Mouse (Mus musculus): ENCODE measurements around the gene Ccdc186.

Gene Ccdc186

DNA sequence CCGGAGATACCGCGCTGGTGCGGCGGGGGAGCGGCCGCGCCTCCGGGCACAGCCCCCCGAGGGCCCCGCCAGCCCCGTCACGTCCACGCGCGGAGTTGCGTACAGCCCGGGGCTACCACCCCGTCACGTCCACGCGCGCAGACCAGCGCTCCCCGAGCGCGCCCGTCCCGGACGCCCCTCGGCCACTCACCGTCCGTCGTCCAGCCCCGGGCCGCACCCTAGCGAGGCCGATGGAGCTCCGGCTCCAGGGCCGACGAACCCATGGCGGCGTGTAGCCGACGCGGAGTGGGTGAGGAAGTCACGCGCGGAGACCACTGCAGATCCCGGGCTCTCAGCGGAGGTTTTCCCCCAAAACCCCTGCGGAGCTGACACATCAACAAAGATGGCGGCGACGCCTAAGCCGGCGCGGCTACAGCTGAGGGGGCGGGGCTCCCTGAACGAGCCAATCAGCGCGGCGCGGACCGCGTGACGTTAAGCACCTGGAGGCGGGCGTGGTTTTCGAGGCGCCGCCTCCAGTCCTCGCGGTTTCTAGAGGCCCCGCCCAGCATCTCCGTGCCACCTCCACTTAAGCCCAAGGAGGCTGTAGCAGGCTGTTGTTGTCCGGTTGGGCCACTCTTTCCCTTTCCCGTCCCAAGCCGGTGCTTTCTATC lies at the start of gene Ccdc186:
Ccdc186 (minus strand) TSS at position 393 of the 650 bp plus-strand sequence.
- DNase-seq (ENCODE audit: low spot score): peak; percentile 93

DNA sequence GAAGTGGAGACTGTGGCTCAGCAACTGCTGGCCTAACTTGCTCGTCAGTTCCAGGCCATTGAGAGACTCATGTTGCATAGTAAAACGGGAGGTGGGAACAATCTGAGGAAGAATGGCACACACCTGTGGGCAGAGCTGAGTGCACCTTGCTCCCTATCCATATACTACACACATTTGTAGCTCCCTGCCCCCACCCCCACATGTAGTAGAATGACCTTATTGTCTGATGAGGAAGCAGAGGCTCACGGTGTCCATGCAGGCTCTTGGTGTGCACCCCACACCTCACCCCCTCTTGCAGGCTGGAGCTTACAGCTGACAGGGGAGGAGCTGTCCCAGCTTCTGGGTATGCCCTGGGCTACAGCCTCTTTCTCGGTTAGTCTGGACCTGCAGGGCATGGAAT lies 45.7 kb upstream of the Ccdc186 start:
- DNase-seq (ENCODE audit: low spot score): no peak

DNA sequence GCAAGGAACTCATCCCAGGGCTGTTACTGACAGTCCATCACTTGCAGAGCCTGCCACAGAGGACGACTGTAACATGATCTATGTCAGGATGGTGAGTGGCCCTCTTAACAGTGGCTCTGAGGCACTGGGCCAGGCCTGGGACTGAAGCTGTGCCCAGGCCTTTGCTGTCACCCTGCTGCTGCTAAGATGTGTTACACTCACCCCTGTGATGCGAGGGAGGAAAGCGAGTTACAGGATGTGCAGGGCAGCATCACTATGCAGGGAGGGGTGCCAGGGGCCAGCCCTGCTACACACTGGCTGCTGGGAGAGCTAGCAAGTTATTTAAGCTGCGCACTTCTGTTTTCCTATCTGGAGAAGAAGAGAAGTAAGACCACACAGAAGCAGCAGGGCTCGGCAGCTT lies 34.5 kb upstream of the Ccdc186 start:
- DNase-seq (ENCODE audit: low spot score): no peak

DNA sequence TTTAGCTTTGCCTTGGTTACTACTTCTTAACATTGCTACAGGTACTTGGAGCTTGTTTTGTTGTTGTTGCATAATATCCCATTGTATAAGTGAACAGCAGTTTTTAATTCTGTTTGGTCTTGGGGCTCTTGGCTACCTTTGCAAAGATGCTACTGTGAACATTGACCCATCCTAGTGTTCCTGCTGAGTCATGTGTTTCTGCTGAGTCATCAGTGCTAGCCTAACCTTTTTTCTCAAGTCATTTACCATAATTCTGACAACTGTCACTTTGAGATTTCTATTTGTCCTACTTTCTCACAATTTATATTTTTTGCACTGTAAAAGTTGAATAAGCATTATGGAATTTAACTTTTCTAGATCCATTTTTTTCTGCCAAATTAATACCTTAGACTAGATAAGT lies 30.6 kb upstream of the Ccdc186 start:
- DNase-seq (ENCODE audit: low spot score): peak; percentile 8

DNA sequence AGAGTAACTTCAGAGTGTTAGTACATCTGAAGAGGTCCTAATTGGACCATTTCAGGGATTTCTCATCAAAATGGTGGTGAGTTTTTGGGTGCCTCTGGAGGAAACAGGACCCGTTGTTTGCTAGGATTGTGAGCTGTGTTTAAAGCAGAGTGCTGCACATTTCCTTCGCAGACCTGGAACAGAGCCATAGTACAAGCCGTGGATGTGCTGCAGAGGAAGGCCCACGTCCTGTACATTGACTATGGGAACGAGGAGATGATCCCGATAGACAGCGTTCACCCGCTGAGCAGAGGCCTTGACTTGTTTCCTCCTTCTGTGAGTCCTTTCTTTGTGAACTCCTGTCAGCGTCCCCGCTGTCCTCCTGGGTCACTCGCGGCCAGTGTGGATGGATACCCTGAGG lies 21.0 kb upstream of the Ccdc186 start:
- DNase-seq (ENCODE audit: low spot score): no peak

DNA sequence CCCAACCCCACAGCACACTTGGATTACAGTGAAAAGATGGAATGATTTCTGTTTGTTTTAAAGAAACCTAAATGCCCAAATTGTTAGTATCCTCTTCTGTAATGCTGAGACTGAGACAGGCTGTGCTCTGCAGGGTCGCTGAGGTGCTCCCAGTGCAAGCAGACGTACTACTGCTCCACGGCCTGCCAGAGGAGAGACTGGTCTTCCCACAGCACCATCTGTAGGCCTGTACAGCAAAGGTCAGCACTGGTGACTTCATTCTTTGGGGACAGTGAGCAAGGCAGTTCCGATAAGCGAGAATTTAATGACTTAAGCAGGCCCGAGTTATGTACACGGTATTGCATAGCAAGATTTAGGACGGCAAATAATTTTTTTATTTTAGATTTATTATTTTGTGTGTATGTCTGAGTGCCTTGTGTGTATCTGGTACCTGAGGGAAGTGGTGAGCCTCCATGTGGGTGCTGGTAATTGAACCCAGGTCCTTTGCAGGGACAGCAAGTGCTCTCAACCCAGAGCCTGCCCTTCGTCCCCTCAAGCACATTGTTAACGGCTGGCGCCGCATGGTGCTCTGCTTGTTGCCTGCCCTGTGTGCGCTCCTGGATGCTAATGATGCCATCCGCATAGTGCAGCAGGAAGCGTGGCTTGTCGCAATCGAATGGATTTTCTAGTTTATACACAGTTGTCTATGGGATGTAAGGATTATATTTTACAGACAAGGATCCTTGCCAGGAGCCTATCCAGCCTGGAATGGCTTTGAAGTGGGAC lies 17.1 kb upstream of the Ccdc186 start:
- DNase-seq (ENCODE audit: low spot score): no peak

DNA sequence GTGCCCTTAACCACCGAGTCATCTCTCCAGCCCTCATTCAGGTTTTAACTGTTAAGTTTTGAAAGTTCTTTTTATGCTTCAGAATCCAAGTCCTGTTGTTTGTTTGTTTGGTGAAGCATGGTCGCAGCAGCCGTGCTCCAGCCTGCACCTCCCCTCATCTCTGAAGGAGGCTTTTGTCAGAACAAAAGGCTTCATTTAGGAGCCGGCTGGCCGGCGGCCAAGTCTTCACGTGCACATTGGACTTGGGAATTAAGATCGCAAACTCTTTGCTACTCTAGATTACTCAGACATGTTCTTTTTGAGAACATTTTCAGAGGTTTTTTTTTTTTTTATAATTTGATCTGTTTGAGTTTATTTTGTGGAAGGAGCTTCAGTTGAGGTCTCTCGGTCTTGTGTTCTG lies 13.3 kb upstream of the Ccdc186 start:
- DNase-seq (ENCODE audit: low spot score): no peak

DNA sequence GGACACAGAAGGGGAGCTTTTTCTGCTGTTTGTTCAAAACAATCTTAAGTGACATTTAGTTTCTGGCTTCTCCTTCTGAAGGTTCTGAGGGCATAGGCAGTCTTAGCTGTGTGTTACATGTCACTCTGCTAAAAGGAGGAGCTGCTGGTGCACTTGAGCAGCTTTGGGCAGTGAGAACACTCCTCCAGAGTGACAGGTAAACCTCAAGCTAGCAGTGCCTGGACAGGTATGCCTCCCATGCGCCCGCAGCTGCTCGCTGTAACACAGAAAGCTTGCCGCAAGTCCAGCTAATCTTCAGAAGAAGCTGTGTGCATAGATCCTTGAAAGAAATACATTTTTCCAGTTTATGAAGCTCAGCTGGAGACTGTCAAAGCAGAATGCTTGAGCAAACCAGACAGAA lies 8.2 kb upstream of the Ccdc186 start:
- DNase-seq (ENCODE audit: low spot score): no peak

DNA sequence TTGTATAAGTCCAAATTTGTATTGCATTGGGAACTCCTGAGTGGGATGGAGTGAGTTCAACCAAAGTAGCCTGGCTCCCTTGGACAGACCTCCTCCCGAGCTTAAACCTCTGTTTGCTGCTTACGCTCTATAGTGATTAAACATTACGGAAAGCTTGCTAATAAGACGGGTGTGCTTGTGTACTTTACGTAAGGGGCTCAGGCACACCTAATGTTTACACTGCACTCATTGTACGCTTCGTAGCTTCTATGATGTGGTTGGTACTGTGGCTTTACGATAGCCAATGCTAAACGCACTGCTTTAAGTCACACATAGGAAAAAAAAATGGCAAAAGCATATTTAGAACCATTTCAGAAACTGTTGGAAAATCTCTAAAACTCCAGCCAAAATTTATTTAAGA lies 7.3 kb upstream of the Ccdc186 start:
- no peak for DNase-seq (ENCODE audit: low spot score)

DNA sequence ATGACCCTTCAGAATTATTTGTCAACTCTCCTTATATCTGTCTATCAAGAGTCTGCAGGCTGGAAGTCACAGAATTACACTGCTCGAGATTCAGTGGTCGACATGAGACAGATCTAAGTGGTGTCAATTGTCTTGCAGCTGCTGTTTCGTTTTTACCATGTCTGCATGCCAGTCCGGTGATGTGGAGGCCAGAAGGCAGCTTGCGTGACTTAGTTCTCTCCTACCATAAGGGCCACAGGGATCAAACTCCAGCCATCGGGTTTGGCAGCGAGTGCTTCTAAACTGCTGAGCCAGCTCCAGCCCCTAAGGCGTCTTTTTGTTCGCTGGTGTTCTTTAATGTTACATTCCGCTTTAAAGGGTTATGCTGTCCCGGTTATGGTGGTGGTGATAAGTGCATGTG lies 6.3 kb upstream of the Ccdc186 start:
- no peak for DNase-seq (ENCODE audit: low spot score)

DNA sequence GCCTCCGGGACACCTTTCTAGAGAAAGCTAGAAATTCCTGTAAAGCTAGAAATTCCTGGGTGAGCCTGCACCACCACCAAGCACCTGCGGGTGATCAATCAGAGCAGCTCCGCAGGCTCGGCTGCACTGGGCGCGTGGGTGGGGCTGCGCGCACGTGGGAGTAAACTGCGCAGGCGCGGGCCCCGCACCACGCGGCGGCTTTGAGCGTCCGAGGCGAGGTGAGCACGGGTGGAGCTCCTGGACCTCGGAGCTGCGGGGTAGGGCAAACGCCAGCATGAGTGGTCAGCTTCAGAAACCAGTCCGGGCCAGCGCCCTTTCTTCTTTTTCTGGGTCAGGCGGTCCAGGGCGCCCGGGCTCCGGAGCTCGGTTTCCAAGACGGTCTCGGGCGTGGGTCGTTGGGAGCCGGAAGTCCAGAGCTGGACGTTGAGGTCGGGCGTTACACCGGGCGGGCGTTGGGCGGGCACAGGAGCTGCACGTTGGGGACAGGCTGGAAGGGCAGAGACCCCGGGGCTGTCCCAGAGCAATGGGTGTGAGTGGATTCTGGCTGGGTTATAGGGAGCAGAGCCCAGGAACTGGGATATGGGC lies 4.1 kb upstream of the Ccdc186 start, which contains the start of gene Tdrd1:
Tdrd1 (plus strand) TSS at position 163 of the 585 bp plus-strand sequence.
- DNase-seq (ENCODE audit: low spot score): no peak

DNA sequence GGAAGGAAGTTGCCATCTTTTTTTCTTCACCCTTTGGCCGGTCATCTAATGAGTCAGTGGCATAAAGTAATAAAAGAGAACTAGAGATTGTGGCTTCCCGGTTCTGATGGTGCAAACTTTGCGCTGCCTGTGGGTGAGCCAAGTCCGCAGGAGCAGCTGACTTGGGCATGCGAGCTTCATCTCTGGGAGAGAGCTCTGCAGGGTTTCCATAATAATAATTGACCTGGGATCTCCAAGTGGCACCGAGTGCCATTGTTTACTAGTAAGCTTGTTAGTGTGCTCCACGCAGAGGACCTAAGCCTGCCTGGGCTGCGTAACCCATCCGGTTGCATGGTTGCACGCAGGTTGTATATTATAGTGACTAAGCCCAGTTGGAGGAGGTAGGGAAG lies 452 bp upstream of the Ccdc186 start:
- DNase-seq (ENCODE audit: low spot score): no peak

DNA sequence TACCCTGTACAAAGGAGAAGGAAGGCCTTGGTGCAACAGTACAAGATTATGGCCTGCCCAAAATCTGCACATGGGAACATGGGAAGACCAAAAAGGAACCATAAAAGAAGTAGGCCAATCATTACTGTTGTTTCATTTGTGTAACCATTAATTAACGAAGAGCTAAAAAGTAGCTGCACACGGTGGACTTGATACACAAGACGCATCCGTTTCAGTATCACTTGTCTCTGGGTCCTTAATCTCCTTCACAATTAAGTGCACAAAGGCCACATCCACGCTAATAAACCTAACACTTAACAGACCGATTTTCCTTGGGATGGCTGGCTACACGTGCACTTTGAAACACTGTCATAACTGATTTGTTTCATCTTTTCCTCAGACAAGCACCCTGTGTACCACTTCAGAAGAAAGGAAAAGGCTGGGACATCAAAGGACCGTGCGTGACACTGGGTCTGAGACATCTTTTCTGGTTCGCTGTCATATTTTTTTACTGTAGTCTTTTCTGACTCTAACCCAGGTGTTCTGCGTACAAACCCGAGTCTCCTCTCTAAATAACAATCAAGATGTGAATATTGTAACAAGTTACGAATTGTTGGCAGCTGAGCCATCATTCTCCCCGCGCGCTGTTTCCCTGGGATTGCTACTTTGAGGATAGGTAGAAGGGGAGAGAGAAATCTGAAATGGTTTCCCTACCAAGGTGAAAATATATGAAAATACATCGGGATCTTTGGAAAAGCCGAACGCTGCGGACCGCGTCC lies 771 bp downstream of the Ccdc186 start:
- DNase-seq (ENCODE audit: low spot score): peak; percentile 11

DNA sequence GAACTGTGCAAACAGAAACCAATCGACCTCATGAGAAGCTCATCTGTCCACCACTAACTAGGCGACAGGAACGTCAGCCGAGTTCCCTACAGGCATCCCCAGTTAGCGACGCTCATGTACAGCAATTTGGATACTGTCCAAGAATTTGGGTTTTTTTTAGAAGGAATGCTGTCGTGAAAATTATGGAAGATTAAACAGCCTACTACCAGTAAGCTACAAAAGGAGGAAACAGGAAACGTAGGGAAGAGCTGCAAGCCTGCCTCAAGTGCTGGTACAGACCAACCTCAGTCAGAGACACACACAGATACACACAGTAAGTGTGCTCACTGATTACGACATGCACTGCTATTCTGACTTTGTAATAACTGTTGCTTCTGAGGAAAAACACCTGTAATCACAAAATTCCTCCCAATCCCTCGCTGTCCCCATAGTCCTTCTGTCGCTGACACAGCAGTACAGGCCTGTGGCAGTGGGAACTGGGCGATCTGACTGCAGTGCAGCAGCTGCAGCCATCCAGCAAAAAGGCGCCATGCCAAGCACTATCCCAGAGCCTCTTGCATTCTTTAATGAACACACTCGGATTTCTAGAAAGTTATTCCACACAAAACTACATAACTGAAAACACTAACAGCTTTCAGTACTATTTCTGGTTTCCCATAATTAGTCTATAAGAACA lies 4.0 kb downstream of the Ccdc186 start:
- DNase-seq (ENCODE audit: low spot score): no peak

DNA sequence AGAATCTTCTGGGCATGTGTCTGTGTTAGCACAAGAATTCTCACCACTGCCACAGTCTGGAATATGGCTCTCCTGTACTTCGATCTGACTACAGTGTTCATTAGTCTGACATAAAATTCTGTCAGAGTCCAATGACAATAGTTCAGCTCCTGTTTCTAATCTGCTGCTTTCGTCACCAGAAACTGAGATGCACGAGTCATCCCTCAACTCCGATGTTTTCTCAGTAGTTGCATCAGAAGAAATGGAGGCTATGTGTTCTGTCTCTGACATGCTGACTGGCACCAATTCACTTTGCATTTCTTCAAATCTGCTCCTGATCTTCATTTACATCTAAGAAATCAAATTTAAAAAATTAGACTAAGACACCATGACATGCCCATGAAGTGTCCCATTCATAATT lies 8.6 kb downstream of the Ccdc186 start:
- no peak for DNase-seq (ENCODE audit: low spot score)

DNA sequence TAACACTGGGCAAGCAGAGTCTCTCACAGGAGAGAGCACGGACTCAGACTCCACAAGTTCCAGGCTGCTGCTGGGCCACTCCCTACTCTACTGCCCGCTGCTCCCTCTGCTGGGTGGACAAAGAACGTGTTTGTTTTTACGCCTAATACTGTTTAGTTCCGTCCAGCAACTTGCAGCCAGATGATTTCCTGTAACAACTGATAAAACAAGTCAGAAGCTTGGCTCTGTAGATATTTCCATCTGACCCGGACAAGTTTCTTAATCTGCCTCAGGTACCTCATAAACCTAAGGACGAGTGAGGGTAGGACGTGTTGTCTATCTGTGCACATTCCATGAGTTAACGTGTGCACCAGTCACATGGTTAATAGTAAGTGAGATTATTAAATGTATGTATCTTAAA lies 10.4 kb downstream of the Ccdc186 start:
- DNase-seq (ENCODE audit: low spot score): peak; percentile 59

DNA sequence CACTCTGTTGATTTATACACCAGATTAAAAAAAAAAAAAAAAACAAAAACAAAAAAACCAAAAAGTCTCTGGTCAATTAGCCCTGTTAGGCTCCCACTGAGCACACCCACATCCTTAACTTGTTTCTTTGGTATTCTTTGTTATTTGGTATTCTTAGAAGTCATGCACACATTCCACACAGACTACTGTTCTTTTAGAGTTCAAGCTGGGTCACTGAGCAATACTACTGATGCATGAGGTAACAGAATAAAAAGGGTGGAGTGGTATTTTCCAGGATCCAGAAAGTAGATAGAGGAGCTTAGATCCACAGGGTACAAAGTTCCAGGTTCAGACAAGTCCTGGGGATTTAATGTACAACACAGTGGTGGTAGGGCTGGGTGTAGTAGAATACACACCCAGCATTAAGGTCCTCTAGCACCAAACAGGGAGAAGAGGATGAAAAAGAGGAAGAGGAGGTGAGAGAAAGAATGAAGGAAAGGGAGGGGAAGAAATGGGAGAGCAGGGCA lies 11.3 kb downstream of the Ccdc186 start:
- no peak for DNase-seq (ENCODE audit: low spot score)

DNA sequence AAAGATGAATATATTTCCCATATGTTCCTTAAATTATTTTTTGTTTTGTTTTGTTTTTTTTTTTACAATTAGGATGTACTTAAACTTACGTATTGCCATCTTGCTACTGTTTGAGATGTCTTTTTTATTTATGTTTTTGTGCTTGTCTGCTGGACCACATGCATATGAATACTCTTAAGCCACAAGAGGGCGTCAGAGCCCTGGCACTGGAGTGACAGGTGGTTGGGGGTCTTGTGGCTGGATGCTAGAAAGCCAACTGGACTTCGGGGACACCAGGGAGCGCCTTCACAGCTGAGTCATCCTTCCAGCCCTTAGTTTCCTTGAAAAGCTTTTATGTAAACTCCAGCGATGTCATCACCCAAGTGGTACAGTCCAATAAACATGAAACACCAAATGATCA lies 13.2 kb downstream of the Ccdc186 start:
- no peak for DNase-seq (ENCODE audit: low spot score)

DNA sequence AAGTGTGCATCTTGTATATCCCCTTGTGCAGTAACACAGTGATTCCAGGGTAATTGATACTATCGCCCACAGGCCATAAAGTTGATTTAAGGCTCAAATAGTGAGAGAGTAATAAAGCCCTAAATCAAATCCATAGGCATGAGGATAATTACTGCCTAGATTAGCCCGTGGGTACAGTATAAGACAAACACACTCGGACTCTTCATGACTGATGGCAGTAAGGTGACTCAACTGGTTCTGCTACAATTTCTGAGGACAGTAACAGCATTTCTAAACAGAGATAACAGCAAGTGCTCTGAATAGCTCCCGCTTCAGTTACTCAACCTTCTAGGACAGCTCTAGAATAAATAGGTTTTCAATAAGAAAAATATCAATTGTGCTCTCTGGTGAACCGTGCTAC lies 14.9 kb downstream of the Ccdc186 start:
- no peak for DNase-seq (ENCODE audit: low spot score)

DNA sequence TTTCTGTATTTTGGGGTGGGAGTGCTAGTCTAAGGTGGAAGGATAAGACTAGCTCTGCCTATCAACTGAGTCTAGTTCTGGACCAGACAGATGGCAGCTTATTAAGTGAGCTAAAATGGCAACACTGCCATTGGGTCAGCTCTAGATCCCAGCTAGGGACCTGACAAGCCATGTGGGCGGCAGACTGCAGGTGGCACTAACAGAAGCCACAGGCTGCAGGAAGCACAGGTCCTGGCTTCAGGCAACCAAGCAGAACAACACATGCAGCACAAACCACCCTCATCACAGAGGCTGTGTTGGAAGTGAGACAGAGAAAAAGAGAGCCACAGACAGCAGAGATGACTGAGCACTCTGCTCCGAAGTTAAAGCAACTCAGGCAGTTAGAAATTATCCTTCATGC lies 16.6 kb downstream of the Ccdc186 start:
- DNase-seq (ENCODE audit: low spot score): no peak

DNA sequence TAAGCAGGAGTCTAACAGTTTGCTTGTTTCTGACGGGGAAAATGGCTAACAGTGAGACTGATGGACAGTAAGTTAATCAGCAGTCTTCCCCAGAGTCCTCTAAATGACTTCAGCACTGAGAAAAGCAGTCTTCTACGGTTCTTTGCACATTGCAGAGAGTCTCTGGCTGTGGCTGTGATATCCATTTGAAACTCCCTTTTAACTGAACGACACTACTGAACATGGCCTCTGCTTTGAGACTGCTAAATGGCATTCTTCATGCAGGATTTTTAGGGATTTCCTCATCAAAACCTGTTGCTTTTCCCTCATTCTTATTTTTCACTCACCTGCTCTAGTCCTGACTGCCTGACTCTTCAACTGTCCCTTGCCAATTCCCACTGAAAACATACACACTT lies 19.6 kb downstream of the Ccdc186 start:
- no peak for DNase-seq (ENCODE audit: low spot score)
